Mouse (Mus musculus) Patski (cell line): ENCODE measurements at regions not wholly inside any gene's neighbourhood (a gene's known extent, or its start where the extent isn't known, plus 50 kb on each side); places are given as distances from the start of the nearest gene placed in this dataset.

ENCODE experiments used
- ATAC-seq: fragments of 100-300 bp; one replicate; pipeline ENCODE4 v1.8.0; 2021
- CTCF ChIA-PET: fragments of 350-600 bp; sonication (Branson Sonifier 250); formaldehyde crosslinking; loops from one replicate; lab custom pipeline; 2022; ENCODE audit warnings: inconsistent platforms; lab: Charles Lee
- POLR2A ChIA-PET: fragments of 350-600 bp; sonication (Branson Sonifier 250); formaldehyde crosslinking; loops from one replicate; lab custom pipeline; 2022; ENCODE audit warnings: antibody characterized with exemption, inconsistent platforms; lab: Charles Lee
- DNase-seq: peaks from one replicate; pipeline ENCODE4 v3.0.0-alpha.2; 2011; ENCODE audit warnings: low read depth, low spot score
- H3K27me3 ChIP-seq: fragments of 371-371 bp; one replicate; pipeline ENCODE4 v1.5.1; 2021
- CTCF ChIP-seq: fragments of 100-300 bp; IDR thresholded peaks from one replicate; pipeline ENCODE4 v1.5.1; 2021
- in situ Hi-C: fragments of 300-500 bp; cut with MboI; formaldehyde crosslinking; loops from 3 replicates; pipeline ENCODE4 v1.11.1; 2018; ENCODE audit warnings: low pct_unique_long_range_greater_than_20kb, mixed read lengths

DNA sequence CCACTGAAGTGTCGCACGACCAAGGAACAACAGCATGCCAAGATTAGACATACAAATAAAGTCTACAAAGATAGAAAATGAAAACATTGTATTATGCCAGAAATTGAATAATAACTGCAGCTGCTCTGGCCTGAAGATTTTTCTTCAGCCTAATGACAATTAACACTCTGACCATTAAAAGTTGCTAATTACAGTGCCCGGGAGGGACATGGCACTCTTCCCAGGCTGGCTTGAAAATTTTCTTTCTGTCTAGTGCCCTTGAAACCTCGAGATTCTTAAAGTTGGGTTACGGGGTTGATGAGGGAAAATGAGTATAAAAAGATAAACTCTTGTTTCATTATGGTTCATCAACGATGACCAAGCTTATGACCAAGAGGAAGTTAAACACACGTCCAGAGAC, 154.9 kb downstream of the Ptpru start:
- CTCF ChIA-PET, result no interaction called here
- DNase-seq, result no peak

DNA sequence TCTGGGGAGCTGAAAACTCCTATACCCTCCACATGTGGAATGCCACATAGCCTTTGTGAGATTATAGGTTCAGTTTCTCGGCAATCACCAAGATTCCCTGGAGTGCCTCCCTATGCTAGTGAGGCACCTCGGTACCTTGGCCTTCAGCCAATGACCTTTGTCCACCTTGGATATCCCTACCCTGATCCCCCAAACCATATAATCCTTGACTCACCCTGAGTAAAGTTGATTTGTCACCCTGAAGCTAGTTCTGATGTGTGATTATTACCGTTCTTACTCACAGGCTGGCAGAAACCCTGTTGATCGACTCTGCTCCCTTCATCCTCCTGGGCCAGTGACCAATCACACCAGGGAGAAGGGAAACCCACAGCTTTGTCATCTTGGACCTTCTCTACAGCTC, 152.5 kb downstream of the Ptpru start:
- no peak for ATAC-seq
- CTCF ChIA-PET, result no interaction called here
- POLR2A ChIA-PET, result no interaction called here
- no peak for DNase-seq
- no peak for TF ChIP-seq CTCF
- peaks cover 5% of the 10 kb centered on the region for H3K27me3 ChIP-seq
- in situ Hi-C loops, result no loop called here

More for the DNA sequence above, 154.9 kb downstream of the Ptpru start:
- in situ Hi-C loops, result no loop called here
- no peak for ATAC-seq
- peaks cover 5% of the 10 kb centered on the region for H3K27me3 ChIP-seq
- no peak for TF ChIP-seq CTCF
- POLR2A ChIA-PET, result no interaction called here

- no peak for TF ChIP-seq CTCF
- no peak for ATAC-seq
- DNase-seq, result no peak
- ChIA-PET CTCF (no interaction called here), POLR2A (no interaction called here)
- in situ Hi-C loops, result no loop called here
- H3K27me3 ChIP-seq, result no peaks in the 10 kb centered on the region
Measured at GRCm38 (mm10) chr4:131694232-131694631, 143.9 kb downstream of the Ptpru start.

- CTCF ChIA-PET, result no interaction called here
- ATAC-seq (no peak), DNase-seq (no peak)
- POLR2A ChIA-PET, result interaction anchor here (0.5 kb wide), 1 partner anchor 89 kb away, joined by 3 read pairs; no protein-coding TSS in a partner anchor
- H3K27me3 ChIP-seq, result no peaks in the 10 kb centered on the region
- TF ChIP-seq CTCF, result no peak
- in situ Hi-C loops, result no loop called here
Measured at GRCm38 (mm10) chr4:131695941-131696912, 141.9 kb downstream of the Ptpru start.
